Mouse (Mus musculus): Measurements from ENCODE around the gene Pak7. TPM values are rescaled to one million over a fixed set of nuclear protein-coding genes. Genes with fewer than 3 reads are reported as not detected.
"Not testable (repeated sequence)": the region's sequence is repeated elsewhere in the genome, so short reads cannot be mapped to it uniquely, and the experiment has no call there.

The Pak7 gene
- polyA plus RNA-seq (2015; fragmentation: Nextera tagmentation; extraction: Ambion mirVana) = 2.2 and 2.4 TPM in 2 replicates

- Histone ChIP-seq H3K36me3 (no peaks in the 10 kb centered on the region), H3K4me3 (peak within 1 kb of the TSS; percentile 69), H3K9me3 (no peaks in the 10 kb centered on the region), H3K9ac (peak within 1 kb of the TSS; percentile 72), H3K27me3 (peaks cover 15% of the 10 kb centered on the region; the same call in 1 of the 2 replicates), H3K4me2 (peak within 1 kb of the TSS; percentile 85), H3K27ac (peak within 1 kb of the TSS; percentile 11; the same call in 1 of the 2 replicates), H3K4me1 (peaks cover 9% of the 10 kb centered on the region)
- WGBS = under 1% methylated on average over 39 of the region's 39 CpGs
- peak; percentile 98 for ATAC-seq (ENCODE audit: insufficient number of reproducible peaks, insufficient read depth, low FRiP score, low TSS enrichment, low read depth)
Measured at GRCm38 (mm10) chr2:136387181-136388131, at the start of gene Pak7. Gene Pak7, minus strand, starts transcription at chr2:136387967.

- ATAC-seq (ENCODE audit: insufficient number of reproducible peaks, insufficient read depth, low FRiP score, low TSS enrichment, low read depth) = no peak
- Histone ChIP-seq H3K36me3 (no peaks in the 10 kb centered on the region), H3K27ac (no peak overlapping the region), H3K27me3 (no peaks in the 10 kb centered on the region), H3K9me3 (no peaks in the 10 kb centered on the region), H3K4me1 (no peaks in the 10 kb centered on the region), H3K4me2 (no peak overlapping the region), H3K4me3 (no peak overlapping the region), H3K9ac (no peak overlapping the region)
- 75% methylated on average over 6 of the region's 6 CpGs for WGBS
Measured at GRCm38 (mm10) chr2:136425561-136425960, 37.8 kb upstream of the Pak7 start.

- no peak overlapping the region for H3K27ac ChIP-seq
- WGBS = 76% methylated on average over 1 of the region's 1 CpGs
Measured at GRCm38 (mm10) chr2:136419543-136419942, 31.8 kb upstream of the Pak7 start.

GRCm38 (mm10) chr2:136416381-136416780, 28.6 kb upstream of the Pak7 start:
- Histone ChIP-seq H3K27me3 (no peaks in the 10 kb centered on the region), H3K9ac (no peak overlapping the region), H3K27ac (no peak overlapping the region), H3K4me2 (no peak overlapping the region), H3K9me3 (no peaks in the 10 kb centered on the region), H3K4me1 (no peaks in the 10 kb centered on the region), H3K36me3 (no peaks in the 10 kb centered on the region), H3K4me3 (no peak overlapping the region)
- ATAC-seq (ENCODE audit: insufficient number of reproducible peaks, insufficient read depth, low FRiP score, low TSS enrichment, low read depth) = no peak

More at GRCm38 (mm10) chr2:136419543-136419942, 31.8 kb upstream of the Pak7 start:
- H3K27me3 ChIP-seq = no peaks in the 10 kb centered on the region
- H3K36me3 ChIP-seq = no peaks in the 10 kb centered on the region
- H3K9me3 ChIP-seq = no peaks in the 10 kb centered on the region
- H3K4me3 ChIP-seq = no peak overlapping the region
- H3K4me2 ChIP-seq = no peak overlapping the region
- no peaks in the 10 kb centered on the region for H3K4me1 ChIP-seq
- no peak overlapping the region for H3K9ac ChIP-seq
- no peak for ATAC-seq (ENCODE audit: insufficient number of reproducible peaks, insufficient read depth, low FRiP score, low TSS enrichment, low read depth)

GRCm38 (mm10) chr2:136402587-136402986, 14.8 kb upstream of the Pak7 start:
- no peak for ATAC-seq (ENCODE audit: insufficient number of reproducible peaks, insufficient read depth, low FRiP score, low TSS enrichment, low read depth)
- Histone ChIP-seq H3K4me3 (no peak overlapping the region), H3K4me1 (no peaks in the 10 kb centered on the region), H3K4me2 (no peak overlapping the region), H3K9ac (no peak overlapping the region), H3K36me3 (no peaks in the 10 kb centered on the region), H3K27ac (no peak overlapping the region), H3K27me3 (no peaks in the 10 kb centered on the region), H3K9me3 (no peaks in the 10 kb centered on the region)
- WGBS = 82% methylated on average over 4 of the region's 4 CpGs

- no peaks in the 10 kb centered on the region for H3K36me3 ChIP-seq
- H3K27me3 ChIP-seq = no peaks in the 10 kb centered on the region
- H3K4me3 ChIP-seq = no peak overlapping the region
- 56% methylated on average over 3 of the region's 3 CpGs for WGBS
- H3K27ac ChIP-seq = no peak overlapping the region
- H3K9me3 ChIP-seq = no peaks in the 10 kb centered on the region
- ATAC-seq (ENCODE audit: insufficient number of reproducible peaks, insufficient read depth, low FRiP score, low TSS enrichment, low read depth) = no peak
- H3K4me1 ChIP-seq = no peaks in the 10 kb centered on the region
- no peak overlapping the region for H3K4me2 ChIP-seq
- H3K9ac ChIP-seq = no peak overlapping the region
Measured at GRCm38 (mm10) chr2:136375318-136375717, 12.4 kb downstream of the Pak7 start.

- Histone ChIP-seq H3K4me1 (no peaks in the 10 kb centered on the region), H3K36me3 (no peaks in the 10 kb centered on the region), H3K9me3 (no peaks in the 10 kb centered on the region), H3K4me3 (no peak overlapping the region), H3K4me2 (no peak overlapping the region), H3K27me3 (no peaks in the 10 kb centered on the region), H3K9ac (no peak overlapping the region), H3K27ac (no peak overlapping the region)
- WGBS = 77% methylated on average over 1 of the region's 1 CpGs
- no peak for ATAC-seq (ENCODE audit: insufficient number of reproducible peaks, insufficient read depth, low FRiP score, low TSS enrichment, low read depth)
Measured at GRCm38 (mm10) chr2:136372361-136372760, 15.4 kb downstream of the Pak7 start.

GRCm38 (mm10) chr2:136351393-136352096, 36.2 kb downstream of the Pak7 start:
- ATAC-seq (ENCODE audit: insufficient number of reproducible peaks, insufficient read depth, low FRiP score, low TSS enrichment, low read depth) = no peak
- Histone ChIP-seq H3K4me1 (no peaks in the 10 kb centered on the region), H3K4me2 (no peak overlapping the region), H3K9me3 (no peaks in the 10 kb centered on the region), H3K9ac (no peak overlapping the region), H3K27me3 (no peaks in the 10 kb centered on the region), H3K27ac (no peak overlapping the region), H3K36me3 (no peaks in the 10 kb centered on the region), H3K4me3 (no peak overlapping the region)
- whole genome bisulfite sequencing = 65% methylated on average over 2 of the region's 2 CpGs

GRCm38 (mm10) chr2:136350459-136350858, 37.3 kb downstream of the Pak7 start:
- H3K27ac ChIP-seq = no peak overlapping the region
- no peaks in the 10 kb centered on the region for H3K27me3 ChIP-seq
- no peaks in the 10 kb centered on the region for H3K36me3 ChIP-seq
- H3K9me3 ChIP-seq = no peaks in the 10 kb centered on the region
- WGBS = 66% methylated on average over 3 of the region's 3 CpGs
- no peak overlapping the region for H3K4me3 ChIP-seq
- no peak overlapping the region for H3K4me2 ChIP-seq
- H3K4me1 ChIP-seq = no peaks in the 10 kb centered on the region
- no peak overlapping the region for H3K9ac ChIP-seq
- ATAC-seq (ENCODE audit: insufficient number of reproducible peaks, insufficient read depth, low FRiP score, low TSS enrichment, low read depth) = no peak

- Histone ChIP-seq H3K27ac (no peak overlapping the region), H3K36me3 (no peaks in the 10 kb centered on the region), H3K4me3 (no peak overlapping the region), H3K9ac (no peak overlapping the region), H3K4me2 (no peak overlapping the region), H3K27me3 (no peaks in the 10 kb centered on the region), H3K9me3 (no peaks in the 10 kb centered on the region), H3K4me1 (no peaks in the 10 kb centered on the region)
- no peak for ATAC-seq (ENCODE audit: insufficient number of reproducible peaks, insufficient read depth, low FRiP score, low TSS enrichment, low read depth)
- 81% methylated on average over 8 of the region's 8 CpGs for WGBS
Measured at GRCm38 (mm10) chr2:136349671-136350275, 38.0 kb downstream of the Pak7 start.

- WGBS = 86% methylated on average over 4 of the region's 4 CpGs
Measured at GRCm38 (mm10) chr2:136344240-136344780, 43.5 kb downstream of the Pak7 start.

More at GRCm38 (mm10) chr2:136344240-136344780, 43.5 kb downstream of the Pak7 start:
- not testable (repeated sequence) for H3K4me2 ChIP-seq; H3K9ac ChIP-seq; H3K4me1 ChIP-seq; H3K36me3 ChIP-seq; H3K27ac ChIP-seq; H3K9me3 ChIP-seq; H3K27me3 ChIP-seq; ATAC-seq (ENCODE audit: insufficient number of reproducible peaks, insufficient read depth, low FRiP score, low TSS enrichment, low read depth); H3K4me3 ChIP-seq

Data from embryonic facial prominence, embryonic 13.5 days (tissue).